Mouse (Mus musculus) 416B (cell line): ENCODE measurements around the gene Cks2.

Experiments used
- DNase-seq: peaks from one replicate; pipeline ENCODE4 v3.0.0; 2011; ENCODE audit warnings: low read depth

Gene Cks2

DNA sequence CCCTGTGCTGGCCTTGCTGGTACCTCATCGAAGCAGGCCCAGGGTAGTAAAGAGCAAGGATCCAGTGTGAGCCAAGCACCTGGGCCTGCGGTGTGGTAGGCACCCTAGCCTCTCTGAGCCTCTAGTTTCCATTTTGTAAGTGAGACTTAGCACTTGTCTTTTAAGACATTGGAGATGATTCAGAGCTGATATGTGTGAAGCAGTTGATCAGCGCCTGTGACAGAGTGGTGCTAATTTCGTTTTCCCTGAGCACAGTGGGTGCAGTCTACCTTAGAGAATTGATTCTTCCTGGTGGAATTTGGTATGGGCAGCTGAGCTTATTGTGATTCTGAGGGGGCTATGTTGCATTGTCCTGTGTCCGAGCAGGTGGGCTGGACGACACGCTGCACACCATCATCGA, 36.6 kb downstream of the Cks2 start:
- no peak for DNase-seq

DNA sequence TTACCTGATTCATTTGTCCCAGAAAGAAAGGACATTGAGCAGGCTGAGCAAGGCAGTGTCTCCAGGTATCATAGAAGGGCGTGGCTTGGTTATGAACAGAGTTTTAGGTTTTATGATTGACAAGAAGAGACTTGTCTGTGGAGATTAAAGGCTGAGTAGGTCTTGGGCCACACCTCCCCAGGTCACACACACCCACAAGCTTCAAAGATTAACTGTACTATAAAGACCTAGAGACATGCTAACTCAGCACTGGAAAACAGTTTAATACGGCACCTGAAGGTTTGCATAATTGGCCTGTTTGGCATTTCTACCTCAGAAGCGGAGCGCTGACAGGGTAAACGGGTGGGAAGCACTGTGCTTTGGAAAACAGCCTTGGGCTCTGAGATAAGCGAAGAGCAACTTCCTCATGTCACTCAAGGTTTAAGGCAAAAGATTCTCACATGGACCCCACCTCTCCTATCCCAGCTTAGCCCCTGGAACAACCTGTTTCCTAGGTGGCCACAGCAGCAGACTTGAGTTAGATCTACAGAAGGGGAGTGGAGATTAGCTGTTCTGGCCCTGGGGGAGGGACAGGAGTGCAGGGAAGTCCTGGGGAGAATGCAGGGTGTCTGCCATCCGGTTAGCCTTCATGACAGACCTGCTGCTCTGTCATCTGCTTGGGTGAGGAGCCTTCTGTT, 40.4 kb downstream of the Cks2 start:
- no peak for DNase-seq

DNA sequence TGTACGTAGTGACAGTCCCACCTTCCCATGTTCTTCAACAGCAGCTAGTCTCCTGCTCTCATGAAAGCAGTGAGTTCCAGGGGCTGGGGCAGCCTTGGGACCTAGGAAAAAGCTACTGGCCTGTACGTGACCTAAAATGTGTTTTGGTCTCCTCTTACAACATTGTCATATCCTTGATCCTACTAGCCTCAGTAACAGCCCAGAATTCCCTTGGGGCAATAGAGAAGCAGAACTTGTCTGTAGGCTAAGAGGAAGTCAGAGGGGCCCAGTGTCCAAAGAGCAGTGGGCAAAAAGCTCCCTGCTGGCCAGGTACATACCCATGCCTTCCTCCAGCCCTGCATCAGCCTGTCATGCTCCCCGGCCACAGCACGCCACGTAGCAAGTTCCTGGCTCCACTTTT, 41.9 kb downstream of the Cks2 start:
- no peak for DNase-seq

DNA sequence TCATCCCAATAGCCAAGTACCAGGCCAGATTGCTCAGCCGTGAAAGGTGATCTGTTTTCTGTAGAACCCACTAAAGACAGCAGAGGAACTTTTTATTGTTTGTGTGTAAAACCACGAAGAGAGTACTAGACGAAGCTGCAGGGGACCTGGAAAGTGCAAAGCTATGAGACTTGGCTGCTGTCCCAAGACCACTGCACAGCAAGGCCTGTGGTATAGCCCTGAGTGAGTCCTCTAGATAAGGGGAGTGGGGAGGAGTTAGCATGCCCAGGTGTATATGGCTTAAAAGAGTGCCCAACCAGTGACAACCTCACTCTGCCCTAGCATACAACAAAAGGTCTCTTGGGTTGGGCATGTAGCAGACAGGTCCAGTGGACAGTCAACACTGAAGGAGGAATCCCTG, 43.7 kb downstream of the Cks2 start:
- DNase-seq: peak; percentile 43

DNA sequence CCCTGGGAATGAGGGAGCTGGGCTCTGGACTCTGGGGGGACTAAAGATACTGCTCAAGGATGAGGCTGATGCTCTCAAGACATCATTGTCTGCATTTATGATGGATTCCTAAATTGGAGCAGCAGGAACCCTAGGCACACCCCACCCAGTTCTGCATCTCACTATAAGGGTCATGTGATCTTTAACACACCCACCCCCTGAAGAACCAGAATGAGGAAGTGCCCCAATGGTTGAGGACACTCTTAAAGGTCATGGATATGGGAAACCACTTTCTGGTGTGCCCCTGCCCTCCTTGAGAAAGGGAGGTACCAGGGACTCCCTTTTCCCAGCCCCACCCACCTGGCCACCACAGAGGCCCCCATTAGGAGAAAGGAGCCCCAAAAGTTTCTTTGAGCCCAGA, 51.4 kb downstream of the Cks2 start:
- peak; percentile 41 for DNase-seq

DNA sequence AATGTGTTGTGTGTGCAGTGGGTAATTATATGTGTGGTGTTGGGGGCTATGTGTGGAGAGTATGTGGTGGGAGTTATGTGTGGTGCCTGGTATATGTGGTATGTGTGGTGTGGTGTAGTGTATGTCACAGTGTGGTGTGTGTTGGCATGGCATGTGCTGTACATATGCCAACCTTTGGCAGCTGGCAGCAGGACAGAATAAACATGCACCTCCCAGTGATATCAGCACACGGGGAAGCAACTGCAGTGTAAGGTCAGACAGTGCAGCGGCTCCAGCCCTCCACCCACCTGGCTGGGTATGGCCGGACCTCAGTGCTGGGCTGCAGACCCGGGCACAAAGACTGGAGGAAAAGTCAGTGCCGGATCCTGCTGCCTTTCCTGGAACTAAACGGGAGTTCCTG, 52.4 kb downstream of the Cks2 start:
- DNase-seq: no peak

DNA sequence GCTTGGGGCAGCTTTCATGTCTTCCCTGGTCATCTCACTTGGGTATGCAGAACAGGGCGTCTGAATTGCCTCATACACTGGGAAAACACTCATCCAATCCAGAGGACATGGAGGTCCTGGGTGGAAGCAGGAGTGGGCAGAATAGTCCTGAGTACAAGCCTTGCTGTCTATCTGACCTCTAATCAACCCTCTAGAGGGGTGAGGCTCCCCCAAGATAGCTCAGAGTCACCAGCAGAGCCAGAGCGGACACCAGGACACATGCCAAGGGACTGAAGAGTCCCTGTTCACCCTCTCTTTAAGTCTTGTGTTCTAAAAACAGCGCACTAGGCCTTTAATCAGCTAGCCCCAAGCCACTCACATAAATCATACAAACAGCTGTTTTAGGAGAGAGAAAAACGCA, 52.9 kb downstream of the Cks2 start:
- DNase-seq: no peak

DNA sequence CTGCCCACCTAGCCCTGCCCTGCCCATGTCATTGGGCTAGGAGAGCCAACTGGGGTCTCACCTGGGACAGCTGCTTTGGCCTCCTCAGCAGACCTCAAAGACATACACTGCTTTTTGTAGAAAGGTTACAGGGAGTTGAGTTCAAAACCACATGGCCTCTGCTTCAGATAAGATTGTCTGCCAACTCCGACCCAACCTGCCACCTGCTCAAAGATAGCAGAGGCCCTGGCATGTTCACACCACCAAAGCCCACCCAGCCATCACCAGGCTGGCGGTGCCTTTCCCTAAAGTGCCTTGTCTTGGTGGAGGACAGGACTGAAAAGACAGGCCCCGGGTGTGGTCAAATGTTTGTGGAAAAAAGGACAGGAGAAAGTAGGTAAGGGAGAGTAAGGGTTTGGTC, 53.3 kb downstream of the Cks2 start:
- no peak for DNase-seq
